Mouse (Mus musculus) embryonic fibroblast, embryonic 13.5 days (primary cell): ENCODE data around the gene Acer1. TPM values are rescaled to one million over a fixed set of nuclear protein-coding genes. Genes with fewer than 3 reads are reported as not detected.

Experiments
- H3K27ac ChIP-seq: 2 replicates; pipeline ENCODE4 v1.5.1; 2012; ENCODE audit warnings: low read length, control low read depth, inconsistent platforms; ENCODE audit not compliant: insufficient read depth
- H3K4me1 ChIP-seq: 2 replicates; pipeline ENCODE4 v1.6.1; 2011; ENCODE audit warnings: low read length; ENCODE audit not compliant: control insufficient read depth, insufficient read depth
- H3K4me3 ChIP-seq: 2 replicates; pipeline ENCODE4 v1.5.1; 2011; ENCODE audit warnings: mild to moderate bottlenecking, control low read depth, low read length; ENCODE audit not compliant: insufficient read depth
- CTCF ChIP-seq: IDR thresholded peaks from 2 replicates; pipeline ENCODE4 v1.5.1; 2011; ENCODE audit warnings: mild to moderate bottlenecking, control low read depth, low read length, moderate library complexity, borderline replicate concordance; ENCODE audit not compliant: insufficient read depth
- POLR2A ChIP-seq: IDR thresholded peaks from 2 replicates; pipeline ENCODE4 v1.6.1; 2011; ENCODE audit warnings: low read depth, mild to moderate bottlenecking, control low read depth, low read length, moderate library complexity
- polyA plus RNA-seq: library from polyadenylated mRNA; stranded (reverse); fragments of >200 nt; gene quantifications from 2 replicates; pipeline ENCODE4 v1.2.4, GENCODE M21; 2011; ENCODE audit warnings: low read depth; ENCODE audit not compliant: missing spikeins, insufficient read length

Acer1 gene
- polyA plus RNA-seq, 1 experiment = not detected

DNA sequence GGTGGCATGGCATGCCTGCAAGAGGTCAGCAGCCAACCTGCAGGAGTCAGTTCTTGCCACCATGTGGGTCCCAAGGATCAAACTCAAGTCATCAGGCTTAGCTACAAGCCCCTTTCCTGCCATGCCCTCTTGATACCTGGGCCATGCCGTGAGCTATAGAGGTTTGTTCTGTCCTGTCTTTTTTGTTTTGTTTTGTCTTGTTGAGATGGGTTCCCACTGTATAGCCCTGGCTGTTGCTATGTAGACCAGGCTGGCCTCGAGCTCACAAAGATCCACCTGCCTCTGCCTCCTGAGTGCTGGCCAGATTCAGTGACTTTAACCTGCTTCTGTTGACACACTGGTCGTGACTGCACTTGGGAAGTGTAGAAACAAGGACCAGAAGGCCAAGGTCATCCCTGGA lies 6.5 kb downstream of the Acer1 start:
- no peaks in the 10 kb centered on the region for H3K4me1 ChIP-seq

DNA sequence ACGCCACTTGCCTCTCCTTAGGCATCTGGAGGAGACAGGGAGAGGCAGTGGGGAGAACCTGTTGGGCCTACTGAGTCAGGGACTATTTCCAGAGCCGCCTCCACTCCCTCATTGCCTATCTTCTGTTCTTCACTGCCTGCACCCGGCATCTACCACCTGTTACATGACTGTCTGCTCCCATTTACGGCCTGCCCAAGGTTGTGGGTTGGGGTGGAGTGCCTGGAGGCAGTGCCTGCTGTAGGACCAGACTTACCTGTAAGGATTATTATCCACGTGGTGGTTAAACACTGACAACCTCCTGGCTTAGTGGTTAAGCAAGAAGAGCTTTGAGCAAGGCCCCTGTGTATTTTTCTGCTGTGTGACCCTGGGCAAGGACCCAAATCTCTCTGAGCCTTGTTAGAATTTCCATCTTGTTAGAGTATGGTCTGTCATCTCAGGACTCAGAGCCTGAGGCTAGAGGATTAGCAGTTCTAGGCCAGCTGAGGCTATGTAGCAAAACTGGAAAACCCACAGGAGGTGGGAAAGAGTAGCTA lies 7.2 kb downstream of the Acer1 start:
- no peak overlapping the region for H3K4me3 ChIP-seq
- TF ChIP-seq CTCF = no peak
- no peak for TF ChIP-seq POLR2A
- no peak overlapping the region for H3K27ac ChIP-seq
- H3K4me1 ChIP-seq = no peaks in the 10 kb centered on the region

More for the DNA sequence above, 6.5 kb downstream of the Acer1 start:
- Histone ChIP-seq H3K27ac (no peak overlapping the region), H3K4me3 (no peak overlapping the region)
- TF ChIP-seq POLR2A = no peak
- no peak for TF ChIP-seq CTCF

DNA sequence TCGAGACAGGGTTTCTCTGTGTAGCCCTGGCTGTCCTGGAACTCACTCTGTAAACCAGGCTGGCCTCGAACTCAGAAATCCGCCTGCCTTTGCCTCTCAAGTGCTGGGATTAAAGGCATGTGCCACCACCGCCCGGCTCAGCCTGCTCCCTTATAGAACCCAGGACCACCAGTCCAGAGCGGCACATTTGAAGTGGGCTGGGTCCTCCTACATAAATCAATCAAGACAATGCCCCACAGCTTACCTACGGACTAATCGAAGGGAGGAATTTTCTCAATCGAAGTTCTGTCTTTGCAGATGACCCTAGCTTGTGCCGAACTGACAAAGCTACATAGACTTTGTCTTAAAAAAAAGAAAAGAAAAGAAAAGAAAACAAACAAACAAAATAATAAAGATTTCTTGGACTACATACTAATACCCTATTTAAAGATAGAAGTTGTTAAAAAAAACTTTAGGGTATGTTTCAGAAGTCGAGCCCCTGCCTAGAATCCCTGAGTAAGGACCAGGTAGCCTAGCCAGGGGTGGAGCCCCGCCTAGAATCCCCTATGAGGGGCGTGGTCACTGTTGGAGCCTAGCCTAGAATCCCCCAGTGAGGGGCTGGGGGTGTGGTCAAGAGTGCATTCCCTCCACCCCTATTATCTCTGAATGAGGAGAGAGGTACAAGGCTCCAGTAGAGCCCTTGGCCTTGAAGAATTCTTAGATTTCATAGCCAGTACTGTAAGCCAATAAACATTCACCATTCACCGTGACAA lies 7.8 kb downstream of the Acer1 start:
- TF ChIP-seq POLR2A (no peak), CTCF (no peak)
- no peak overlapping the region for H3K27ac ChIP-seq

DNA sequence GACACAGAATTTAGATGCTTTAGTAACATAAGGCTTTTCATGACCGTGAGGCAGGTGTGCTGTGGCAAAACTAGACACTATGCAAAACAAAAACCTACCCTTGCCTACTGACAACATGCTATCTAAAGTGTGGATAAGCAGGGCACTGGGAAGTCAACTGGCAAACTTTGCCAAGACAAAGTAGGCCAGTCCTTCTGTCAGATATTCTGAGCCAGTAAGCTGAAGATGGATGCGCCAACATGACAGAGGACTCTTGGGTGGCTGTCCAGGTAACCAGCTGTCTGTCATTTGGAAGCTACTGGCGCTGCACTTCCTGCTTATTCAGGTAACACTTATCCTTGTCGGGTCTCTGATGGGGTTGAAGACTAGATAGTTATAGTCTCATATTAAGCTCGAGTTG lies 11.8 kb downstream of the Acer1 start:
- H3K27ac ChIP-seq = no peak overlapping the region
- TF ChIP-seq POLR2A (no peak), CTCF (no peak)
- H3K4me3 ChIP-seq = no peak overlapping the region
- H3K4me1 ChIP-seq = no peaks in the 10 kb centered on the region

More for the DNA sequence above, 7.8 kb downstream of the Acer1 start:
- Histone ChIP-seq H3K4me1 (no peaks in the 10 kb centered on the region), H3K4me3 (no peak overlapping the region)

DNA sequence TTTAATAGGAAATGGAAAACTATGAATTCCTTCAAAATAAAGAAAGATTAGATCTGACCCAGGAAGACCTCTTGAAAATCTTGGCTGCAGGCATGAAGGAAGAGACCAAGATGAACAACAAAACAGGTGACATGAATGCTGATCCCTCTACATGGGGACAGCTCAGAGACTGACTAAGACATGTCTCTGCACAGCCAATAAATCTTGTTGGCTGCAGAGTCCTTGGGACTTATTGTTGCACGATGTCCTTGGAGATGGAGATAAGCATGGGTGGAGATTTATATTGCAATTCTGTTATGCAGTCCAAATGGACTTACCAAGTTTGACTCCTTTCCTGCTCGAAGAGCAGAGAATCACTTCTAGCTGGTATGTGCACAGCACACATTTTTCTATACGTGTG lies 12.6 kb downstream of the Acer1 start:
- TF ChIP-seq POLR2A (no peak), CTCF (no peak)
- Histone ChIP-seq H3K27ac (no peak overlapping the region), H3K4me3 (no peak overlapping the region), H3K4me1 (no peaks in the 10 kb centered on the region)

DNA sequence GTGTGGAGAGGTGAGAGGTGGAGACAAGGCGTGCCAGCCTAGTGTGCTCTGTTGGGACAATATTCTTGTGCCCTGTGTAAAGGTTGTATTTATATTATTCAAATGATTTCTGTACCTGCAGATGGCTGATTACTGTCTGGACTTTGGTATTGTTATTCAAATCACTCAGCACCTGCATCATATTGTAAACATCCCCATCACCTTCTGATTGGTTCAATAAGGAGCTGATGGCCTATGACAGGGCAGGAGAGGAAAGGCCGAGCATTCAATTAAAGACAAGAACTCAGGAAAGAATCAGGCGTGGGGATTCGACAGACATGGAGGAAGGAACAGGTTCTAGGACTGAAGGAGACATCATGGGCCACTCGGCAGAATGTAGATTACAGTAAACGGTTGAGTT lies 18.3 kb downstream of the Acer1 start:
- TF ChIP-seq CTCF = no peak
- TF ChIP-seq POLR2A = no peak
- Histone ChIP-seq H3K27ac (no peak overlapping the region), H3K4me3 (no peak overlapping the region), H3K4me1 (no peaks in the 10 kb centered on the region)

DNA sequence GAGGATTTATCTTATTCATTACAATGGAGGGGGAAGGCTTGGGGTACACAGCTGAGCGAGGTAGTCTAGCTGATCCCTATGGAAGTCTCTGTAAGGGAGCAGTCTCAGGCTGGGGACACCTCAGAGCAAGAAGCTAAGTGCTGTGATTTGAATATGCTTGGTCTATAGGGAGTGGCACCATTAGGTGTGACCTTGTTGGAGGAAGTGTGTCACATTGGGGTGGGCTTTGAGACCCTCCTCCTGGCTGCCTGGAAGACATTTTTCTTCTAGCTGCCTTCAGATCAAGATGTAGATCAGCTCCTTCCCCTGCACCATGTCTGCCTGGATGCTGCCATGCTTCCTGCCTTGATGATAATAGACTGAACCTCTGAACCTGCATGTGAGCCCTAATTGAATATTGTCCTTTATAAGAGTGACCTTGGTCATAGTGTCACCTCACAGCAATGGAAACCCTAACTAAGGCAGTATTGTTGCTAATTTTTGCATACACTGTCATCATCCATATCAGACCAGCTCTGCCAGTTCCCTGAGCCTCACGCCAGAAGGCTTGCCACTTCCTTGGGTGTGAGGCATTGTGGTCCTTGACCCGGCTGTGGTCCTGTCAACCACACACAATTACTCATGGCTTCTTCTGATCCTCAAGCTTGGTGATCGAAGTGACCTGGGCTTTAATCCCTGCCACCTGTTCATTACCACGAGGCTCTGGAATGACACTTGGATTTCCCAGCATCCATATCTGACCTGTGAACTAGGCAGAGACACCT lies 19.1 kb downstream of the Acer1 start:
- Histone ChIP-seq H3K4me3 (no peak overlapping the region), H3K27ac (no peak overlapping the region), H3K4me1 (no peaks in the 10 kb centered on the region; the same call in 1 of the 2 replicates)
- TF ChIP-seq POLR2A (no peak), CTCF (no peak)

DNA sequence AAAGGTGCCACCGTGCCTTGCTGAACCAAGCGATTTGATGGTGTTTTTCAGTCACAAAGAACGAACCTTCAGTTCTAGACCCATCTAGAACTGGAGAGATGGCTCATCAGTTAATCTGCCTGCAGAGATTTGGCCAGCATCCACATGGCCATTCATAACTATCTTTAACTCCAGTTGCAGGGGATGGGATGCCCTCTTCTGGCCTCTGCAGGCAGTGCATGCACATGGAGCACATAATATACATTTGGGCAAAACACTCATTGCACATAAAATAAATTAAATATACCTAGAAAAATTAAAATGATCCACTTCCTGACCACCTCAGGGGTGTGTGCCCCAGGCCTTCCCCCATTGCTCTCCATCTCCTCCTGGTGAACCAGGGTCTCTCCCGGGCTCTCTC lies 20.0 kb downstream of the Acer1 start:
- H3K4me3 ChIP-seq = no peak overlapping the region
- TF ChIP-seq POLR2A (no peak), CTCF (no peak)
- no peaks in the 10 kb centered on the region; the same call in 1 of the 2 replicates for H3K4me1 ChIP-seq
- no peak overlapping the region for H3K27ac ChIP-seq

DNA sequence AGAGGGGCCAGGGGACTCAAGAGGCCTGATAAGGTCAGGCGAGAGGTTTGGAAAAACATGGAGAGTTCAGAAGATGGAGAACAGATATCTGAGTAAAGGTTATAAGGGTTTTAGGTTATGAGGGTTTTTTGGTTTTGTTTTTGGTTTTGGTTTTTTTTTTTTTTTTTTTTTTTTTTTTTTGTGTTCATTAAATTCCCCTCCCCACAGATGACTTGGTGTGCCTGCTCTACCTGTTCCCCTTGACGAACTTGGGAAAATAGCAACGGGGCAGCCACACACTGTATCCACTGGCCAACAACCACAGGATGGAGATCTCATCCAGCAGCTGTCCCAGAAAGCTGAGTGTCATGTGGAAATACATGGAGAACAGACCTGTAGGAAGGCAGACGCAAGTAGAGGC lies 23.3 kb downstream of the Acer1 start:
- no peak overlapping the region for H3K27ac ChIP-seq
- no peak for TF ChIP-seq POLR2A
- no peak for TF ChIP-seq CTCF
- no peaks in the 10 kb centered on the region; the same call in 1 of the 2 replicates for H3K4me1 ChIP-seq
- no peak overlapping the region for H3K4me3 ChIP-seq
